Mouse (Mus musculus): Measurements from ENCODE around the gene Ackr1.
A peak's percentile ranks its signal among the peaks of the same experiment; 100 is the strongest.

Ackr1 gene

GRCm38 (mm10) chr1:173333312-173334253 is at the start of gene Ackr1:
TSS of gene Ackr1 (minus strand) at chr1:173333750.
- DNase-seq = no peak

- DNase-seq = no peak
Measured at GRCm38 (mm10) chr1:173381436-173381835, 47.9 kb upstream of the Ackr1 start.

DNA sequence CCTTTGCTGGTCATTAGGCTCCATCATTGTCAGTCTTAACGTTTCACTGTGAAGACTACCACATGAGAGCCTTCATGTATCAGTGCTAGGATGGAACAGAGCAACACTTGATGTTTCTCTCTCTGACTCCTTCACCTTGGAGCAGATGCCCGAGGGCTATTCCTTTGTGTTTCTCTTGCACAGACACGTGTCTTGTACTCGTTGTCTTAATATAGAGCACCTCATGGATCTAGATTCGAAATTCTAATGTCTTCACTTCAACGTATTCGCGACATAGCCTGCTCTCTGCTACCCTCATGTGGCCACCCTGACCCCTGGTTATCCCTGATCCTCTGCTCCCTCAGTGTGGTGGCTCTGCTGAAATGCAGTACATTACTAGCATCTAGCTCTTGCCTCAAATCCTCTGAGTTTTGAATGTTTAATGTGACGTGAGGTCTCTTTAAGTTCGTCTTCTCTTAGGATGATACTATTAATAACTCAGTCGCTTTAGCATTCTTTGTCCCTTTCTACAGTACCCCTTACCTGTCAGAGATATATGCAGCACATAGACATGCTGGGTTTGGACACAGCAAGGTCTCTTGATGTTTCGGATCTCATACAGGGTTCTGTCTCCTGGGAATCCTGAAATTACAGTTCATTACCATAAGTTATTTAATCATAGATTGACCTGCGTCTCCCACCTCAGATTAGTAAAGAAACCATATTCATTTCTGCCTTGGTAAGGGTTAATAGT is 44.0 kb upstream of the Ackr1 start:
- DNase-seq = peak; percentile 69

- no peak for DNase-seq
Measured at GRCm38 (mm10) chr1:173374020-173374419, 40.5 kb upstream of the Ackr1 start.

GRCm38 (mm10) chr1:173371586-173371985 is 38.0 kb upstream of the Ackr1 start:
- no peak for DNase-seq

DNA sequence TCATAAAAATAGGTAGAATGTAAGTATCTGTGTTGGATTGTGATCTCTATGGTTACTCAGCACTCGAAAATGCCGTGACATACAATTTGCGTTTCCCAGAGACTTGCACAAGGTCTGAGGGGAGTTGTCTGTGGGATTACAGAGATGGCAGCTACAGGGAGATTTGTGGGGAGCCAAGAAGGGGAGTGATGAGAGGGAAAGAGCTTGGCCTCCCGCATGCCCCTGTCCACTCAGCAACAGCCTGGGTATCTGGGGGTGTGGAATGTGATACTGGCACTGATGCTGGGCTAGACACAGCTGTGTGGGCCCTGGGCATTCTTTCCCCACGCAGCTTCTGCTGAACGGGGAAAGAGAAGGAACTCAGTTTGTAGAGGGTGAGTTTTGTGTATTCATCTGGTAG is 36.9 kb upstream of the Ackr1 start:
- DNase-seq = no peak

DNA sequence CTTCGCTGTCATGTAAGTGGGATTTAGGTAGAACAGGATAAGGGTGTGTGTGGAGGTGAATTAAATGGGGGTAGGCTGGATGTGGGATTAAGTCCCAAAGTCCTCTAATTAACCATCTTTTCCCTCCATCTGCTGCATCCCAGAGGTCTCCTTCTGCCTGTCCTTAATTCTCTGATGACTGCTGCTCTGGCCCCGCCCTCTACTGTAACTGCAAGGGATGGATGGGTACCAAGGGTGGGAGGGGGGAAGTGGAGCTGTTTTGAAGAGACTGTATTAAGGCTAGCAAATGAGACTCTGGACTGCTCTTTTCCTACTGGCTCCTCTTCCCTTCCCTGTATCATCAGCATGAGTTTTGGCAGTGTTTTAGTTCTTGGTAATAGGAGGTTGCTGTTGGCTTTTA is 36.1 kb upstream of the Ackr1 start:
- DNase-seq = no peak

DNA sequence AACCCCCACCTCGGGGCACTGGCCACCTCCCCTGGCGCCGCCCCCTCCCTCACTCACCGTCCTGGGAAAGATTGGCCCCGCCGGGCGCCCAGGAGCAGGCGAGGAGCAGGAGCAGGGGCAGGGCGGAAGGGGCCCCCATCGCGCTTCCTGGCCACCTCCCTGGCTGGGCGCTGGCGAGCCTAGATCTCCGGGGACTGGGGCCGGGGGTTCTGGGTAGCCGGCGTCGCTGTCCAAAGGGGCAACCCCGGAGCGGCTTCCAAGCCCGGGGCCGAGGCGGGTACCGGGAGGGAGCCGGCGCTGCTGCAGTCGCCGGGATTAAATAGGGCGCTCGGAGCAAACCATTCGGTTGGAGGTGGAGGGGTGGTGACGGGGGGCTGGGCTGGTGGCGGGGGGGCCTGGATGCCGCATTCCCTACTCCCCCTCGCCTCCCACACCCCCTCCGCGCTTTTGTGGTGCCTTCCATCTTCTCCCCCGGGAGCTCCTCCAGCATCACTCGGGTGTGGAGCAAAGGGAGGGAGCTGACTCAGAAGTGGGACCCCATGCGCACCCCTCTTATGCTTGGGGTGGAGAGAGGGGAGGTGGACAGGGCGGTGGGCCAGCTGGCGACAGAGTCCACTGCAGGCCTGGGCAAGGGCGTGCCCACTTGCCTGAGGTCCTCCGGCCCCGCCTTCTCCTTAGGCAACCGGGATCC is 34.0 kb upstream of the Ackr1 start, which contains the start of gene Cadm3:
Gene Cadm3 (minus strand): TSS at position 340 of the 691 bp plus-strand sequence.
- peak; percentile 76 for DNase-seq

DNA sequence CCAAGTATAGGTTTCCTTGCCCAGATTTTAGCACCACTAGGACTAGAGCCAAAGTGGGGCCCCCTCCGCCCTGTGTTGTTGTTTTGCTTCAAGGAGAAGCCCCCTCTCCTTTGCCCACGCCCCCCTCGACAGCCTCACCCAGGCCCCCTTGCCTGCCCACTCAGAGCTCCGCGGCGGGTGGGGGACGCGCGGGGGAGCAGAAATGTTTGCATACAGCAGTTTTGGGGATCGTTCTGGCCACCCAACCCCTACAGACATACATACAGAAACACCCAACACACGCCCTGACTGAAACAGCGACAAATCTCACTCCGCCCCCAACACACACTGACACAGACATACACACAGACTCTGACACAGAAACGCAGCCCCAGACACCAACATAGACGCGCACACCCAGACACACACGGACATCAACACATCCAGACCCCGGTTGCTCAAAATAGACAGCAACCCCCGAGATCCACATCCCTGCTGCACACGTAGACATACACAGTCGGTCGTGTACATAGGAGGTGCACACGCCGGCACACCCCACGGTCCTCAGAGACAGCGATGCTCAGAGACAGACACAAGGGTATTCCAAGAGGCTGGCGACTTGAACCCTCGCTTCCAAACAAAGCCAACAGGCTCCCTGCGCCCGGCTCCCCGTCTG is 33.3 kb upstream of the Ackr1 start:
- no peak for DNase-seq

- peak; percentile 36 for DNase-seq
Measured at GRCm38 (mm10) chr1:173365970-173366409, 32.4 kb upstream of the Ackr1 start.

DNA sequence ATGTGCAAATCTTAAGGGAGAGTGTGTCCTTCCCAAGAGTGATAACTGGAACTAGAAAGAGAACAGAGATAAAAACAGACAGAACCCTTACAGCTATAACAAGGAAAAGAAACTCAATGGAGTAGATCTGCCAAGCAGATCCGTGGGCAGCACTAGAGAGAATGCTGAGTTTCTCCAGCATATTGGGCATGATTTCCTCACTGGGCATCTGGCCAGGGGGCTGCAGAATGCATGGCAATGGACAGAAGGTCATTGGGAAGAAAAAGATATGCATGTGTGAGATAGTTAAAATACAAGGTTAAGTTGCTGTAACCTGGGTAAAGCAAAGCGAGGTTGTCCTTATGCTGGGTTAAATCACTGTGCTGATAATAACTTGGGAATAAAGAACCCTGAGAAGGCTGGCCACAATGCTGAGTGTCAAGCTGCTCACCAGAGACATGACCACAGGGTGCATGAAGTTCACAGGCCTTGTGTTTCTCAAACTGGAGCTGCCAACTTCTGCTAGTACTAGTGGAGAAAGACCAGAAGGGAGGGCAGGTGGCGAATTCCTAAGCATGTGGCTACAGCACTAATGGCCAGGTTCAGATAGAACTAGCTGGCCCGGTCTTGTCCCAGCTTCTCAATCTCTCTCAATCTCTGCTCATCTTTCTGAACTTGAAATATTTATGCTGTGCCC is 30.7 kb upstream of the Ackr1 start:
- DNase-seq = no peak

DNA sequence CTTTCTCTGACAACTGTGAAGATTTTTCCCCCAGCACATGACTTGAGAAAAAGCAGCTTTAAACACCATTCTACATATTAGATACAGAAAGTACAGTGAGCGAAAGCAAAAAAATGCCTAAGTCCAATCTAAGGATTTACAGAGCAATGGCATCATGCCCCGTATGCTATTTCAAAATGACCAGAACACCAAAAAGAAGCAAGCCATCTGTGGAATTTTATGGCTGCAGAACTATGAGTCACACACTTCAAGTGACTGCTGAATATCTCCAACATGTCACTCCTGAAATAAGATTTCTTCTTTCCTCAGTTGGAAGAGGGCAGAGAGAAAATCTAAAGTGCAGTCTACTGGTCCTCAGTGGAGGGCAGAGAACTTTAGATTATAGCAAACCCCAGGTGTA is 29.9 kb upstream of the Ackr1 start:
- no peak for DNase-seq

- DNase-seq = peak; percentile 83
Measured at GRCm38 (mm10) chr1:173361651-173362050, 28.1 kb upstream of the Ackr1 start.

DNA sequence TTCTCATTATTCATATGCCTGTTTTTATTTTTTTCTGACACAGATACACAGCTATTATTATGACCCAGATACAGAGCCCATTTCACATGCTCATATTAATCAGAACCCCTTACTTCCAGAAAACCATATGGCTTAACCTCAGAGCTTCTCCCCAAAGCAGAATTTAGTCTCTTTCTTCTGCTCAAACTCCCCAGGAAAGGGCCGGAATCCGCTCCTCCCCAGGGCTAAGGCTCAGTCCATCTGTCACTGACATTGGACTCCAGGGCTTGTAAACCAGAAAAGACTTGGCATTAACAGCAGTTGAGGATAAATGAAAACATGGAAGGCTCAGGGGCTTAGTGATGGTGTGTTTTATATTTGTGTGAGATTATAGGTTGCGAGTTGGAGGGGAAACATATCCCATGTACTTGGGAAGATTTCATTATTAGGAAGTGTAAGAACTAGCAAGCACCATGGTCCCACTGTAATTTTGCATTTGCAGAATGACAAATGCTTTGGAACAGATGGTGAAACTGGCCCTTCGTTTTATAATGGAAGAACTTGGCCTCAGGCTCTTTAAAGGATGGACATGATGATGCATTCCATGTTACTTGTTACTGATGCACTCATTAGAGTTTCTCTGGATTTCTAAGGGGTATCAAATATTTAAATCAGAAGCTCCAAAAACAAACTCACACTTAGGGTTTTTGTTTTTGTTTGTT is 26.2 kb upstream of the Ackr1 start:
- no peak for DNase-seq

- no peak for DNase-seq
Measured at GRCm38 (mm10) chr1:173357799-173358198, 24.2 kb upstream of the Ackr1 start.

GRCm38 (mm10) chr1:173356699-173357098 is 23.1 kb upstream of the Ackr1 start:
- DNase-seq = peak; percentile 15

DNA sequence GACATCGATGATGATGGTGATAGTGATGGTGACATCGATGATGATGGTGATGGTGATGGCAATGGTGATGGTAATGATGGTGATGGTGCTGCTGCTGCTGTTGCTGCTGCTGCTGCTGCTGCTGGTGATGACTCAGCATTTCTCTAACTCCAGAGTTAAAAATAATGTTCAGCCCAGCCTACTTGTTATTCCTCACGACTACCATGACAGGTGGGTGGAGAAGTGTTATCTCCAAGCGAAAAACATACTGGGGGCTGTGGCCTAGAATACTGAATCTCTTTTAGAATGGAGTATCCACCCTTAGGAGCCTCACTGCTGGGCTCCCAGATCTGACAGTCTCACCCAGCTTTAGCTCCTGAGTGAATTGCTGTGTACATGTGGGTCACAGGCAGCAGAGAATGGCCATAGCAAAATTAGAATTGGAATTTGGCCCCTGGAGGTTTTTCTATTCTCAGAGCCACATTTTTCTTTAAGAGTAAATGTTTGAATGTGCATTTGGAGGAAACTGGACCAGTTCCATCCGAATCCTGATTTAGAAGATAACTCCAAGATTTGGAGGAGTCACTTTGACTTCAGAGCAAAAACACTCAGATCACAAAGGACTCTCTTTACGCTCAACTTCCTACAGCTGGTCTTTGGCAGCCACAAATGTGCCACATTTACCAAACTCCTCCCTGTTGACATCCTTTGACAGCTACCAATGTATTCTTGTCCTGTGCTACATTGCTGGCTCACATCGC is 21.7 kb upstream of the Ackr1 start:
- no peak for DNase-seq

DNA sequence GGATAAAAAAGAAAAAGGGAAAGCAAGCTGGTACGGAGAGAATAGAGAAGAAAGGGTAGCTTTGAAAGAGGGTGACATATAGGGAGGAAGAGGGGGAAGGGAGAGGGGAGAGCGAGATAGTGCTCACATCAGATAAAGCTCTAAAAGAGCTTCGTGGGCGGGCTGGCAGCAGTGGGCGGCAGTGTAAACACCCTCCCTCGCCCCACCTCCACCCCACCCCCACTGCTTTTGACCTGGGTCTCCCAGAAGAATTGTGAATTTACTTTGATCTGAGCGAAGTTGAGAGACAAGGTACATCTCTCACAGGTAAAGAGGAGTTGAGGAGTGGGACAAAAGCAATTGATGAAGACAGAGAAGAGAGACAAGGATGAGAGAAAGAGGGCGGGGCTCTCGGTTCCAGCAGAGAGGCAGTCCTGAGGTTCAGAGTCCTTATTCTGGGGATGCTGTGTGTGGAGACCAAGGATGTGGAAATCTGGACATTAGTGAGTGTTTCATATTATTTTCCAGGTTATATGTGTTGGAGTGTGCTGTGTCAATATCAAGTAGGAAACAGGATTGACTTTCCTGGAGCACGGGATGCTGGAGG is 16.9 kb upstream of the Ackr1 start, which contains the start of gene Aim2:
Gene Aim2 (plus strand): TSS at position 508 of the 586 bp plus-strand sequence.
- peak; percentile 35 for DNase-seq

DNA sequence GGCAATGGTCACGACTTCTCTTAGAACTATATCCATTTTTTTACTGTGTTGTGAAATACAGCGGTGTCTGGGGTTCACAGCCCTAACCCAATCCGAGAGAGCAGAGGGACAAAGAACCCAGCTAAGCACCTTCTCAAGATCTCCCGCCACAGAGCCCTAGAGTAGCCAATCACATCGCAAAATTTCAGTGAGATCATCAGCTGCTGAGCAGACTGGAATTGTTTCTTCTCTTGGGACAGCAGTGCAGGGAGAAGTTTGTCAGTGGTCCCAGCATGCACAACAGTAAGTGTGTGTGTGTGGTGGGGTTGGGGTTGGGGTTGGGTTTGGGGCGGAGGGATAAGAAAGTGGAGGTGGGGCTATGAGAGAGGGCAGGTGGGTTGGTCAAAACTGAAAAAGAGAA is 16.4 kb upstream of the Ackr1 start:
- DNase-seq = peak; percentile 83

- no peak for DNase-seq
Measured at GRCm38 (mm10) chr1:173349192-173349591, 15.6 kb upstream of the Ackr1 start.
